ENCODE assay signal across 8 mouse cellular contexts in the genomic region with DNA sequence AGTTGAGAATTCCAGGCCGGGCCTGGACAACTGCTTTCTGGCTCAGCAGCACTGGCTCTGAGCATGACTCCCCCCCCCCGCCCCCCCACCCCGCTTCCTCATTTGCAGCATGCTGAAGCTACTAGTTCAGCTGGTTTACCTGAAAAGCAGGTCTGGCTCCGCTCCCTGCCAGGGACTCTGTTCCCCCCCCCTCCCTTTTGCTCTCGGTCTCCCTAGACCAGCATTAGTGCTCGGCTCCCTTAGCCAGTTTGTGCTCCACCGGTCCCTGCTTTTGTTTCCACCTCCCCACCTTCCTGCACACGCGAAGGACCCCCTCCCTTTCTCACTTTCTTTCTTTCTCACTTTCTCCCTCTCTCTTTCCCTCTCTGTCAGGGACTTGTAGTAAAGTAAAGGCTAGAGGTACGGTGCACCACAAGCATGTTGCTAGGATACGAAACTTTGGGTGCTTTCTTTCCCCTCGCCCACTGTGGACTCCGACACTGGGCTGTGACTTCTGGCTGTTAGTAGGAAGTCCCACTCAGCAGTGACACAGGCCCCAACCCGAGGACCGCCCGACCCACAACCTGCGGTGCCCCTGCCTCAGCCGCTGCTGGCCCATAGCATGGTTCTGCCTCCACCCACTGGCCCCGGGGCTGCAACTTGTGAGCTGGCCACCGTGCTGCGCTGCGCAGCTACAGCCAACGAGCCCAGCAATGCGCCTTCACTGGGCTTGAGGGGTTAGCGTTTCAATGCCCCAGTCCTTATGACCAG.
DNase-seq lines count a peak whose midpoint lies in the region; ATAC-seq and TF ChIP-seq lines count a peak whose summit lies in the region.

No protein-coding gene starts in this region.

- peak overlapping the region; percentile 33 for H3K4me3 ChIP-seq in heart, embryonic 12.5 days
- peak overlapping the region; percentile 16; the same call in 1 of the 2 replicates for H3K4me3 ChIP-seq in forebrain, embryonic 15.5 days
- H3K4me3 ChIP-seq in thymus, adult 2 months (ENCODE audit: control insufficient read depth, insufficient read depth, low read length): no peak overlapping the region

- WGBS in heart, embryonic 12.5 days: 27% methylated on average over 25 of the region's 25 CpGs
- WGBS in forebrain, embryonic 15.5 days: 10% methylated on average over 24 of the region's 25 CpGs
- whole genome bisulfite sequencing in thymus, adult 2 months: 45% methylated on average over 25 of the region's 25 CpGs

- TF ChIP-seq CTCF in thymus, adult 2 months (IDR thresholded peaks at IDR 0.05; ENCODE audit: borderline replicate concordance, control insufficient read depth, extremely low read depth, insufficient read depth, low read length, poor library complexity): no peak

- peak overlapping the region; percentile 50; the same call in 1 of the 2 replicates for H3K9ac ChIP-seq in heart, embryonic 12.5 days
- H3K9ac ChIP-seq in forebrain, embryonic 15.5 days (replicated peaks): no peak overlapping the region

- H3K27me3 ChIP-seq in heart, embryonic 12.5 days (replicated peaks): no peaks in the 10 kb centered on the region
- H3K27me3 ChIP-seq in forebrain, embryonic 15.5 days: no peaks in the 10 kb centered on the region
- H3K27me3 ChIP-seq in thymus, adult 2 months (ENCODE audit: control insufficient read depth, insufficient read depth, low read length): no peaks in the 10 kb centered on the region

- no peak for TF ChIP-seq POLR2A in thymus, adult 2 months (IDR thresholded peaks at IDR 0.05; ENCODE audit: control insufficient read depth, extremely low read depth, insufficient read depth, low read length, poor library complexity)

- peak overlapping the region; percentile 67 for H3K4me2 ChIP-seq in heart, embryonic 12.5 days
- peak overlapping the region; percentile 38 for H3K4me2 ChIP-seq in forebrain, embryonic 15.5 days (replicated peaks)

- ATAC-seq in heart, embryonic 12.5 days (ENCODE audit: insufficient number of reproducible peaks, low FRiP score): peak; percentile 39
- ATAC-seq in forebrain, embryonic 15.5 days (replicated peaks): peak; percentile 75
- ATAC-seq in activated CD4-positive, CD25-positive, alpha-beta regulatory T cell, adult 4 months: no peak

- H3K4me1 ChIP-seq in heart, embryonic 12.5 days (replicated peaks): peaks cover 21% of the 10 kb centered on the region
- H3K4me1 ChIP-seq in forebrain, embryonic 15.5 days: peaks cover 7% of the 10 kb centered on the region; the same call in 1 of the 2 replicates
- H3K4me1 ChIP-seq in thymus, adult 2 months (replicated peaks; ENCODE audit: control insufficient read depth, insufficient read depth, low read length): peaks cover 3% of the 10 kb centered on the region; the same call in 1 of the 2 replicates

- intact Hi-C loops in heart, postnatal 10 days (cut with DNase I): no loop called here

- no peaks in the 10 kb centered on the region for H3K36me3 ChIP-seq in heart, embryonic 12.5 days
- H3K36me3 ChIP-seq in forebrain, embryonic 15.5 days: no peaks in the 10 kb centered on the region
- no peaks in the 10 kb centered on the region for H3K36me3 ChIP-seq in thymus, adult 2 months (ENCODE audit: control insufficient read depth, insufficient read depth, low read length)

- DNase-seq in heart, postnatal 10 days: no peak
- peak; percentile 58 for DNase-seq in R1 (ENCODE audit: low read depth, low spot score)
- DNase-seq in liver: peak; percentile 22
- peak; percentile 69 for DNase-seq in retina, embryonic 14.5 days (ENCODE audit: low spot score)
- no peak for DNase-seq in thymus, adult 2 months

- no peaks in the 10 kb centered on the region for H3K9me3 ChIP-seq in heart, embryonic 12.5 days (replicated peaks)
- H3K9me3 ChIP-seq in forebrain, embryonic 15.5 days: no peaks in the 10 kb centered on the region

- no peak overlapping the region for H3K27ac ChIP-seq in heart, embryonic 12.5 days (ENCODE audit: poor library complexity, severe bottlenecking)
- H3K27ac ChIP-seq in forebrain, embryonic 15.5 days (replicated peaks): no peak overlapping the region
- no peak overlapping the region for H3K27ac ChIP-seq in thymus, adult 2 months (ENCODE audit: control insufficient read depth, insufficient read depth, low read length)

Comparison
In these comparisons a context has a peak if more than half of its experiments do, and no peak if none do; other contexts are left out.
1. DNase-seq: peak in R1 (single experiment), liver (single experiment) and retina, embryonic 14.5 days (single experiment); none in heart, postnatal 10 days (0 of 2) and thymus, adult 2 months (single experiment).